Mouse (Mus musculus): Measurements from ENCODE around the gene Trpm8. TPM values are rescaled to one million over a fixed set of nuclear protein-coding genes. Genes with fewer than 3 reads are reported as not detected.

Gene Trpm8
- polyA plus RNA-seq, 1 experiment from 2014 or later, result not detected

GRCm38 (mm10) chr1:88289917-88290316 lies 12.5 kb downstream of the Trpm8 start:
- Histone ChIP-seq H3K9ac (no peak overlapping the region), H3K4me3 (replicated peaks) (no peak overlapping the region), H3K27ac (no peak overlapping the region), H3K9me3 (replicated peaks) (peaks cover 36% of the 10 kb centered on the region), H3K4me1 (no peaks in the 10 kb centered on the region), H3K4me2 (no peak overlapping the region), H3K36me3 (no peaks in the 10 kb centered on the region), H3K27me3 (no peaks in the 10 kb centered on the region)
- 43% methylated on average over 4 of the region's 4 CpGs for WGBS
- no peak for ATAC-seq (replicated peaks; ENCODE audit: low FRiP score)

DNA sequence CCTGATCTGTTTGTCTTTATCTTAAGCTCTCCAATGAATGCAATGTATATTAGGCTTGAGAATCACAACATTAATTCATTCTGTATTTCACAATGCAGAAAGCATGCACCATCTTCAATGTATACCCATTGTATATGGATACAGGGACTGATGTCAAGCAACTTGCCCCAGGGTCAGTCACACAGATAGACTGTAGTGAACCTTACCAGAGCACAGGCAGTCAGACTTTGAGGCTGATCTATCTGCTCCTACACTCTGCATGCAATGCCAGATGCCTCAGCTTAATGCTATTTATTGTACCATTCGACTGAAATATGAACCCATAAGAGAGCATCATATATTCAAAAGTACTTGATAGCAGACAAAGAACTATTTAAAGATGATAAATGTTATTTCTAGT lies 13.1 kb downstream of the Trpm8 start:
- Histone ChIP-seq H3K36me3 (no peaks in the 10 kb centered on the region), H3K9me3 (replicated peaks) (peaks cover 37% of the 10 kb centered on the region), H3K9ac (no peak overlapping the region), H3K4me2 (no peak overlapping the region), H3K27ac (no peak overlapping the region), H3K27me3 (no peaks in the 10 kb centered on the region), H3K4me1 (no peaks in the 10 kb centered on the region), H3K4me3 (replicated peaks) (no peak overlapping the region)
- ATAC-seq (replicated peaks; ENCODE audit: low FRiP score), result no peak
- 69% methylated on average over 1 of the region's 1 CpGs for WGBS

GRCm38 (mm10) chr1:88291409-88292005 lies 14.0 kb downstream of the Trpm8 start:
- Histone ChIP-seq H3K27me3 (no peaks in the 10 kb centered on the region), H3K4me3 (replicated peaks) (no peak overlapping the region), H3K27ac (no peak overlapping the region), H3K4me2 (no peak overlapping the region), H3K4me1 (no peaks in the 10 kb centered on the region), H3K9ac (no peak overlapping the region), H3K36me3 (no peaks in the 10 kb centered on the region), H3K9me3 (replicated peaks) (peaks cover 35% of the 10 kb centered on the region)
- no peak for ATAC-seq (replicated peaks; ENCODE audit: low FRiP score)
- 64% methylated on average over 3 of the region's 3 CpGs for WGBS

GRCm38 (mm10) chr1:88292057-88292456 lies 14.6 kb downstream of the Trpm8 start:
- H3K9me3 ChIP-seq (replicated peaks), result peaks cover 34% of the 10 kb centered on the region
- no peaks in the 10 kb centered on the region for H3K27me3 ChIP-seq
- no peak overlapping the region for H3K27ac ChIP-seq
- no peak overlapping the region for H3K4me2 ChIP-seq
- no peak overlapping the region for H3K9ac ChIP-seq
- WGBS, result 56% methylated on average over 2 of the region's 2 CpGs
- ATAC-seq (replicated peaks; ENCODE audit: low FRiP score), result no peak
- H3K36me3 ChIP-seq, result no peaks in the 10 kb centered on the region
- no peak overlapping the region for H3K4me3 ChIP-seq (replicated peaks)
- no peaks in the 10 kb centered on the region for H3K4me1 ChIP-seq

GRCm38 (mm10) chr1:88294650-88295049 lies 17.2 kb downstream of the Trpm8 start:
- ATAC-seq (replicated peaks; ENCODE audit: low FRiP score), result no peak
- 16% methylated on average over 1 of the region's 1 CpGs for WGBS
- H3K36me3 ChIP-seq, result no peaks in the 10 kb centered on the region

DNA sequence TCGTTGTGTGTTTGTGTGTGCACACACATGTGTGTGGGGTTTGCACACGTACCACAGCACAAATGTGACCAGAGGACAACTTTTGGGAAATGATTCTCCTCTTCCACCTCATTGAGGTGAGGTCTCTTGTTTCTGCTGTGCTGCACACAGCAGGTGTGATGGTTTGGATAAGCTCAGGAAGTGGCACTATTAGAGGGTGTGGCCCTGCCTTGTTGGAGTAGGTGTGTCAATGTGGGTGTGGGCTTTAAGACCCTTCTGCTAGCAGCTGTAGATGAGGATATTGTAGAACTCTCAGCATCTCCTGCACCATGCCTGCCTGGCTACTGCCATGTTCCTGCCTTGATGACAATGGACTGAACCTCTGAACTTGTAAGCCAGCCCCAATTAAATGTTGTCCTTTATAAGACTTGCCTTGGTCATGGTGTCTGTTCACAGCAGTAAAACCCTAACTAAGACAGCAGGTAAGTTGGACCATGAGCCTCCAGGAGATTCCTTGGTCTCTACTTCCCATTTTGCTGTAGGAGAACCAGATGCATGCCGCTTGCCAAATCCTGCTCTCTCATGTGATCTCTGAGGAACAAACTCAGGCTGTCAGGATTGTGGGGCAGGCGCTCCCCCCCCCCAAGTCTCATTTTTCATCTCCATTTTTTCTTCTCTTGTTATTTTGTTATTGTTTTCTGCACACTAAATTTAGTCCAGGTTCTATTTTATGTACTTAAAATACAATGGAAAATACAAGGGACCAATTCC lies 18.9 kb downstream of the Trpm8 start:
- WGBS, result 73% methylated on average over 4 of the region's 4 CpGs
- Histone ChIP-seq H3K36me3 (no peaks in the 10 kb centered on the region), H3K4me1 (no peaks in the 10 kb centered on the region), H3K27me3 (no peaks in the 10 kb centered on the region), H3K9me3 (replicated peaks) (peaks cover 45% of the 10 kb centered on the region), H3K27ac (no peak overlapping the region), H3K9ac (no peak overlapping the region), H3K4me3 (replicated peaks) (no peak overlapping the region), H3K4me2 (no peak overlapping the region)
- ATAC-seq (replicated peaks; ENCODE audit: low FRiP score), result 0 out of 2 replicates have a peak, but pooled peaks have one; percentile 7

More at GRCm38 (mm10) chr1:88294650-88295049, 17.2 kb downstream of the Trpm8 start:
- Histone ChIP-seq H3K27ac (no peak overlapping the region), H3K4me2 (no peak overlapping the region), H3K4me3 (replicated peaks) (no peak overlapping the region), H3K9ac (no peak overlapping the region), H3K4me1 (no peaks in the 10 kb centered on the region), H3K9me3 (replicated peaks) (peaks cover 36% of the 10 kb centered on the region), H3K27me3 (no peaks in the 10 kb centered on the region)

- Histone ChIP-seq H3K4me2 (no peak overlapping the region), H3K27me3 (no peaks in the 10 kb centered on the region), H3K27ac (no peak overlapping the region), H3K4me3 (replicated peaks) (no peak overlapping the region), H3K9me3 (replicated peaks) (peaks cover 49% of the 10 kb centered on the region), H3K4me1 (no peaks in the 10 kb centered on the region), H3K36me3 (no peaks in the 10 kb centered on the region), H3K9ac (no peak overlapping the region)
- ATAC-seq (replicated peaks; ENCODE audit: low FRiP score), result no peak
- WGBS, result 68% methylated on average over 7 of the region's 7 CpGs
These were observed 20.2 kb downstream of the Trpm8 start for GRCm38 (mm10) chr1:88297480-88298258.

DNA sequence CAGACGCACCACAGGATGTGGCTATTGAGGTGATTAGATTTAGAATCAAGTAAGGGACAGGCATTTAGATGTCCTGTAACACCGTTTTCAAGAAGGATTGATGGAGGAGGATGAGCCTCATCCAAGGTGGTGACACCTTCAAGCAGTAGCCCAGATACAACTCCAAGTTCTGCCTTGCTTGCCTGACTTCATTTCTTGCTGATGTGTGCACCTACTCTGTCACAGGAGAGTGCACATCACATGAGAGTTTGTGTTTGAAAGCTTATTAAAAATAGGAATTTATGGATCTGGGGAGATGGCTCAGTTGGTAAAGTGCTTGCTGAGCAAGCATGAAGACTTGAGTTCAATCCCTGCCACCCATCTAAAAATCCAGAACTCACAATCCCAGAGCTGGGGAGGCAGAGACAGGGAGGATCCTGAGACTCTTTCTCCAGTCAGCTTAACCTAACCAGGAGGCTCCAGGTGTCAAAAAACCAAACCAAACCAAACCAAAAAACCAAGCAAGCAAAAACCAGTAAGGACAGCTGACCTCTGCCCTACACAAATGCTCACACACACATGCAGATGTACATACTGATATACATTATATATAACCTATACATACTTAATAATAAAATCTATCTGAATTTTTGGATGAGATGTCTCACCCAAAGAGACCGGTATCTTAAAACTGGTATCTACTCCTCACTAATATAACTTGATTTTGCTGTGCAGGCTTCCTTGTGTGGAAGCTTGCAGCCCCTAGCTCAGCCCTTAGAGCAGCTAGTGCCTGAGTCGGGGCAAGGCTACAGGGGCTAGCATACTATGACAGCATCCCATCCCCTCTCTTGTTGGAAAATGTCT lies 21.4 kb downstream of the Trpm8 start:
- peaks cover 58% of the 10 kb centered on the region for H3K9me3 ChIP-seq (replicated peaks)
- no peak overlapping the region for H3K9ac ChIP-seq
- H3K27ac ChIP-seq, result no peak overlapping the region
- 64% methylated on average over 4 of the region's 4 CpGs for WGBS
- no peak for ATAC-seq (replicated peaks; ENCODE audit: low FRiP score)
- H3K4me2 ChIP-seq, result no peak overlapping the region
- H3K4me3 ChIP-seq (replicated peaks), result no peak overlapping the region
- no peaks in the 10 kb centered on the region for H3K36me3 ChIP-seq
- no peaks in the 10 kb centered on the region for H3K4me1 ChIP-seq
- no peaks in the 10 kb centered on the region for H3K27me3 ChIP-seq

- 83% methylated on average over 2 of the region's 2 CpGs for WGBS
- Histone ChIP-seq H3K36me3 (no peaks in the 10 kb centered on the region), H3K4me1 (no peaks in the 10 kb centered on the region), H3K27me3 (no peaks in the 10 kb centered on the region), H3K27ac (no peak overlapping the region), H3K4me3 (replicated peaks) (no peak overlapping the region), H3K9me3 (replicated peaks) (peaks cover 60% of the 10 kb centered on the region), H3K4me2 (no peak overlapping the region), H3K9ac (no peak overlapping the region)
- no peak for ATAC-seq (replicated peaks; ENCODE audit: low FRiP score)
These were observed 22.1 kb downstream of the Trpm8 start for GRCm38 (mm10) chr1:88299529-88299945.

- no peaks in the 10 kb centered on the region for H3K27me3 ChIP-seq
- H3K36me3 ChIP-seq, result no peaks in the 10 kb centered on the region
- no peak overlapping the region for H3K27ac ChIP-seq
- 46% methylated on average over 5 of the region's 5 CpGs for WGBS
- no peak overlapping the region for H3K4me2 ChIP-seq
- no peak overlapping the region for H3K9ac ChIP-seq
- peaks cover 65% of the 10 kb centered on the region for H3K9me3 ChIP-seq (replicated peaks)
- ATAC-seq (replicated peaks; ENCODE audit: low FRiP score), result peak; percentile 17; the same call in 1 of the 2 replicates
- H3K4me1 ChIP-seq, result no peaks in the 10 kb centered on the region
- H3K4me3 ChIP-seq (replicated peaks), result no peak overlapping the region
These were observed 23.0 kb downstream of the Trpm8 start for GRCm38 (mm10) chr1:88300301-88301050.

Data from kidney, embryonic 15.5 days (tissue).